Mouse (Mus musculus) heart, postnatal 4 days (tissue): ENCODE results near the gene Flt3l. TPM values are rescaled to one million over a fixed set of nuclear protein-coding genes. Genes with fewer than 3 reads are reported as not detected.

Source experiments
- DNase-seq: peaks from one replicate; pipeline ENCODE4 v3.0.0; 2021
- microRNA-seq, 2 experiments: library from miRNA; unstranded; fragments of <30 nt; microRNA quantifications; one replicate each; pipeline ENCODE4 v1.2.0; 2021 to 2022
- total RNA-seq, 2 experiments: library from RNA; stranded (reverse); gene quantifications; 2 replicates each; pipeline ENCODE4 v1.2.3; 2021

Flt3l gene
- total RNA-seq, 2 experiments from 2014 or later: 1.5 to 2.1 TPM

DNA sequence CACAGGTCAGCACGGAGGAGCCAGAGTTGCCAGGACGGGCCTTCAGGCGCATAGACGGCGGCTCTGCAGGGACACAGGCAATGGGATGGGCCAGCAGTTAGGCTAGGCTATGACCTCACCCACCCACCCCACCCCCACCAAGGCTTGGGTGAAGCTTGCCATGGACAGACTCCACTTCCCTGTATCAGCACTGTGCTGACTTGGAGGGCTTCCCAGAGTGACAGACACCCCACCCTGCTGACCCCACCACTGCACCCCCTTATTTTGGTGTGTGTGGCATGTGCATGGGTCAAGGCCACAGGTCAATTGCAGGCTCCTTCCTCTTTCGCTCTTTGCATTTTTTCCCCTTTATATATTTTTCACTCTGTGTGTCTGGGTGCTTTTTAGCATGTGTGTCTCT lies 40.9 kb downstream of the Flt3l start:
- DNase-seq: no peak

DNA sequence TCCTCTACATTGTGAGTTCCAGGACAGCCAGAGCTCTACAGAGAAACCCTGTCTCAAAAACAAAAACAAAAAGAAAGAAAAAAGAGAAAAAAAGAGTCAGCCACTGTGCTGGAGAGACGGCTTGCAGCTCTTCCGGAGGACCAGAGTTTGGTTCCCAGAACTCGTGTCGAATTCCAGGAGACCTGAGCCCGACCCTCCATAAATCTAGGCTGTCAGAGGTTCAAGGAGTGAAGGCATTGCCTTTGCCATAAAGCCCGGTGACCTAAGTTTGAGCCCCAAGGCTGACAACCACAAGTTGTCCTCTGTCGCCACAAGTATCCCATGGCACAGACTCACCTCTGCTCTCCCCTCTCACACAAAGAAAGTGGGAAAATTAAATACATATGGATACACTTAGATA lies 42.1 kb downstream of the Flt3l start:
- no peak for DNase-seq

GRCm38 (mm10) chr7:45093516-45093905 lies 42.7 kb downstream of the Flt3l start:
- no peak for DNase-seq

GRCm38 (mm10) chr7:45092828-45093515 lies 43.3 kb downstream of the Flt3l start:
- no peak for DNase-seq

- peak; percentile 93 for DNase-seq
These were observed 44.2 kb downstream of the Flt3l start, which contains the start of gene Rcn3 for GRCm38 (mm10) chr7:45092048-45092447. Rcn3 (minus strand) TSS chr7:45092221.

GRCm38 (mm10) chr7:45091001-45091990 lies 44.9 kb downstream of the Flt3l start:
- peak; percentile 66 for DNase-seq

- no peak for DNase-seq
These were observed 45.8 kb downstream of the Flt3l start for GRCm38 (mm10) chr7:45090251-45090977.

DNA sequence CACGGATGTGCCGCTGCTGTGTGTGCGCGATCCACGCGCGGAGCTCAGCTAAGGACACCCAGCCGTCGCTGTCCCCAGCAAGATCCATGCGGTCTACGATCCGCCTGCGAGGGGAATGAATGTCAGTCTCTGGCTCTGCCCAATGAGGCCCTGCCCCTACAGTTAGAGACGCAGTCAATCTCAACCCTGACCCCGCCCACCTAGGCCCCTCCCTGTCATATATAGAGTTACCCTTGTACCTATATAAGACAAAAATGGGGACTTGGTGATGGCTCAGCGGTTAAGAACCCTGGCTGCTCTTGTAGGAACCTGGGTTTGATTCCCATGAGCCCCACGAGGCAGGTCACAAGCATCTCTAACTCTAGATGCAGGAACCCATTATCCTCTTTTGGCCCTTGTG lies 47.6 kb downstream of the Flt3l start:
- DNase-seq: no peak

DNA sequence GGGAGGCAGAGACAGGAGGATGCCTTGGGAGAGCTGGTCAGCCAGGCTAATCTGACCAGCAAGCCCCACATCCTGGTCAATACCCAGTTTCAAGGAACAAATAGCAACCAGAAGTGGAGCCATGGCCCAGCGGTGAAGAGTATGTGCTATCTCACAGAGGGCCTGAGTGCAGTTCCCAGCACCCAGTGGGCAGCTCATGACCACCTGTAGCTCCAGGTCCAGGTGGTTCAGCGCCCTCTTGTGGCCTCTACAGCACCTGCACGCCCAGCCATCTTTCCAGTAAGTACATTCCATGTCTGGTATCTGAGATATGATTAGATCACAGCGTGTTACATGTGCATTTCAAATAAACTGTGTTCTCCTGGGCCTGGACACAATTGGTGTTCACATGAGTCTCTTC lies 50.1 kb downstream of the Flt3l start:
- no peak for DNase-seq

- DNase-seq: no peak
These were observed 52.8 kb downstream of the Flt3l start for GRCm38 (mm10) chr7:45083300-45083890.

DNA sequence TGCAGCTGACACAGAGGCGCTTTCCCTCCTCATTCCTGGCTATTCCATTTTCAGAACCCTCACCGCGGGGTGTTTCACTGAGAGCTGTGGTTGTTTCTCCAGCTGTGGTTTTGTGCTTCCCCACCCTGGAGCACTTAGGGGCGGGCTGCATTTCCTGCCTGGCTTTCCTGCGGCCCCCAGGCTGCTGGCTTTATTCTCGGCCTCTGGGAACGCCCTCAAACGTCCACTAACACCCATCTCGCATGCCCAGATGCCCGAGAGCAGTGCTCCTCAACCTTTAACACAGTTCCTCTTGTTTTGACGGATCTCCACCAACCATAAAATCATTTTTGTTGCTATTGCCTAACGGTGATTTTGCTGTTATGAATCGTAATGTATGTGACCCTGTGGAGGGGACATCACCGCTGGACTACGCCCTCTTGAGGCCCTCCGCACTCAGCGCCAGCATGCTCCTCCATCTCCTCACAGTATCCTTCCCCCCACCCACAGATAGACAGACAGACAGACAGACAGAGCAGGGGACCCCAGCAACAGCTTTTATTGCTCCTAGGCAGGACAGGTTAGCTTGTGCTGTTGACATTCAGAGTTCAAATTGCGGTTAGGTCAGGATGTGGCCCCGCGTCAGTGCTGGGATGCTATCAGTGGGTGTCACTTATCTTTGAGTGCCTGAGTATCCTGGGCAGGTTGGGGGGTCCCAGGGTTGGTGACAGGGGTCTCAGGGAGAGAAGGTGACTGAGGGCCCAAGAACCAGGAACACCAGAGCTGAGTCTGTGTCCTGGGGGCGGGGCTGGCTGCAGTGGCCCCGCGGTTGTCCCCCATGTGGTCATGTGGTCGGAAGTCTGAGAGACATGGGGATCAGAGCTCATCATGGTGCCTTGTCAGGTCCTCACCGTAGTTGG lies 53.6 kb downstream of the Flt3l start:
- peak; percentile 63 for DNase-seq

GRCm38 (mm10) chr7:45081016-45081415 lies 55.2 kb downstream of the Flt3l start:
- DNase-seq: no peak

DNA sequence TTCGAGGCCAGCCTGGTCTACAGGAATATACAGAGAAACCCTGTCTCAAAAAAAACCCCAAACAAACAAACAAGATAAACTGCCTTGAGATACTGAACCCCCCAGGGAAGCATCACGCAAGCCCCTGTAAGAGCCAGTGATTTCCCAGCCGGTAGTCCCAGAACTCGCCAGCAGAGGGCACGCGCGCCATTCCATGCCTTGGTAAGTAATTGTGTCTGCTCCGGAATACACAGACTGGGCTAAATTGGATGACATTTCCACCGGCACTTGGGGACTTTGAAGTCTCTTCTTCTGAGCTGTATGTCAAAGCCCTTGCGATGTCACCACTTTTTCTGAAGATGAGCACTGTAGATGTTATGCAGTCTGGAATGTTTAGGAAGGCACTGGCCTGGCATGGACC lies 56.4 kb downstream of the Flt3l start:
- peak; percentile 96 for DNase-seq

Small RNAs within 50 kb of the gene (microRNA-seq; reads per million reads assigned to microRNA genes)
- gene Mir150 (221 to 331 reads per million in 2 experiments), gene Mir5121 (9.6 to 13.5 reads per million in 2 experiments), gene Mir7055 (0 reads per million in 2 experiments)

Other genes starting within 250 kb of the Flt3l start
- 10 to 100 TPM; 74.6 to 76.3 TPM for gene Med25, start 243.7 kb downstream of the Flt3l start, total RNA-seq
- gene Fuz, start 240.4 kb downstream of the Flt3l start, total RNA-seq: 10 to 100 TPM; 10.7 to 10.8 TPM
- 10 to 100 TPM; 96.9 to 99.4 TPM for gene Ap2a1, start 206.9 kb downstream of the Flt3l start, total RNA-seq
- not detected for gene Tsks, start 193.2 kb downstream of the Flt3l start, total RNA-seq
- 1 to 10 TPM; 4.4 to 5.1 TPM for gene Cpt1c, start 161.6 kb downstream of the Flt3l start, total RNA-seq
- 100 to 1,000 TPM; 306 to 324 TPM for gene Prmt1, start 149.9 kb downstream of the Flt3l start, total RNA-seq
- 10 to 100 TPM; 42.0 to 43.0 TPM for gene Irf3, start 138.8 kb downstream of the Flt3l start, total RNA-seq
- 10 to 100 TPM; 21.7 to 25.2 TPM for gene Bcl2l12, start 137.7 kb downstream of the Flt3l start, total RNA-seq
- gene Scaf1, start 120.1 kb downstream of the Flt3l start, total RNA-seq: 10 to 100 TPM; 78.5 to 80.3 TPM
- gene Rras, start 118.5 kb downstream of the Flt3l start, total RNA-seq: 10 to 100 TPM; 71.2 to 73.4 TPM
- 10 to 100 TPM; 35.4 to 36.7 TPM for gene Prr12, start 83.6 kb downstream of the Flt3l start, total RNA-seq
- 10 to 100 TPM; 31.7 to 34.6 TPM for gene Nosip, start 74.0 kb downstream of the Flt3l start, total RNA-seq
- 10 to 100 TPM in 1 of 2 experiments, 1 to 10 TPM in 1; 9.5 to 10.2 TPM for gene Prrg2, start 73.8 kb downstream of the Flt3l start, total RNA-seq
- gene Rcn3, start 44.2 kb downstream of the Flt3l start, total RNA-seq: 10 to 100 TPM; 88.0 to 90.9 TPM
- gene Fcgrt, start 32.6 kb downstream of the Flt3l start, total RNA-seq: 10 to 100 TPM; 35.3 to 41.1 TPM
- gene Rps11, start 12.0 kb downstream of the Flt3l start, total RNA-seq: 100 to 1,000 TPM; 846 to 864 TPM
- gene Rpl13a, start 7.7 kb downstream of the Flt3l start, total RNA-seq: 1,000 to 10,000 TPM; 1,039 to 1,207 TPM
- not detected for gene Gm45713, start 201 bp downstream of the Flt3l start, total RNA-seq
- 10 to 100 TPM; 58.5 to 67.0 TPM for gene Pih1d1, start 17.9 kb upstream of the Flt3l start, total RNA-seq
- 10 to 100 TPM; 44.8 to 53.8 TPM for gene Aldh16a1, start 18.2 kb upstream of the Flt3l start, total RNA-seq
- gene Slc17a7, start 27.5 kb upstream of the Flt3l start, total RNA-seq: 10 to 100 TPM in 1 of 2 experiments, 1 to 10 TPM in 1; 9.1 to 12.4 TPM
- gene Gfy, start 43.1 kb upstream of the Flt3l start, total RNA-seq: not detected
- gene Pth2, start 44.6 kb upstream of the Flt3l start, total RNA-seq: not detected
- under 1 TPM in 1 of 2 experiments, not detected in 1; 0.25 TPM for gene Ccdc155, start 68.5 kb upstream of the Flt3l start, total RNA-seq
- not detected for gene Dkkl1, start 75.7 kb upstream of the Flt3l start, total RNA-seq
- 10 to 100 TPM; 66.4 to 69.4 TPM for gene Tead2, start 79.3 kb upstream of the Flt3l start, total RNA-seq
- gene Cd37, start 102.7 kb upstream of the Flt3l start, total RNA-seq: 1 to 10 TPM; 2.1 to 3.6 TPM
- under 1 TPM in 1 of 2 experiments, not detected in 1; 0.18 TPM for gene Slc6a16, start 104.7 kb upstream of the Flt3l start, total RNA-seq
- not detected for gene Slc6a21, start 141.1 kb upstream of the Flt3l start, total RNA-seq
- gene Trpm4, start 197.3 kb upstream of the Flt3l start, total RNA-seq: 10 to 100 TPM; 26.2 to 29.2 TPM
- 100 to 1,000 TPM; 182 to 202 TPM for gene Hrc, start 198.9 kb upstream of the Flt3l start, total RNA-seq
- gene Ppfia3, start 230.6 kb upstream of the Flt3l start, total RNA-seq: under 1 TPM; 0.26 to 0.34 TPM
- gene Lin7b, start 234.2 kb upstream of the Flt3l start, total RNA-seq: 1 to 10 TPM; 1.5 to 2.4 TPM